Mouse (Mus musculus) thymus, postnatal 0 days (tissue): ENCODE results near the gene Nr5a1. TPM values are rescaled to one million over a fixed set of nuclear protein-coding genes. Genes with fewer than 3 reads are reported as not detected.

Experiments
- DNase-seq: peaks from one replicate; pipeline ENCODE4 v3.0.0-alpha.2; 2015; ENCODE audit warnings: low spot score
- polyA plus RNA-seq: library from polyadenylated mRNA; unstranded; fragments of >200 nt; fragmentation: Nextera tagmentation; extraction: Ambion mirVana; gene quantifications from 2 replicates; pipeline ENCODE4 v1.2.1, GENCODE M21; 2015

The Nr5a1 gene
- polyA plus RNA-seq, 1 experiment from 2014 or later, result 0.04 TPM

DNA sequence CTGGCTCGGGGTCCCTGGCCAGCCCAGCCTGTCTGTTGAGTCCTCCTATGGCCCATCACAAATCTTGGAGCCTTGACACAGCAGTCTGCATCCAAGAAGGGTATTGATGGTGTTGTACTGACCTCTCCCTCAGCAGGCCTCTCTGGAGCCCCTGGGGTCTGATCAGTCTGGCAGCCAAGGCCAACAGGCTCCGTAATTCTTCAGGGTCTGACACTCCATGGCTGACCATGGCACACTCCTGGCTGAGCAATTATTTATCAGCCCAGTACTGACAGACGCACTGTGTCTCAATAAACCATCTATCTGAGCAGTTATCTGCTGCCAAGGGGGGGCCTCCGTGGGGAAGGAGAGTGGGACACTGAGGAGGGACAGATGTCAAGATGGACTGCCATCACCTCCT, 9.3 kb downstream of the Nr5a1 start:
- no peak for DNase-seq

- DNase-seq, result no peak
Measured at GRCm38 (mm10) chr2:38704336-38704735, 10.0 kb downstream of the Nr5a1 start.

GRCm38 (mm10) chr2:38700177-38700576, 14.2 kb downstream of the Nr5a1 start:
- DNase-seq, result no peak

DNA sequence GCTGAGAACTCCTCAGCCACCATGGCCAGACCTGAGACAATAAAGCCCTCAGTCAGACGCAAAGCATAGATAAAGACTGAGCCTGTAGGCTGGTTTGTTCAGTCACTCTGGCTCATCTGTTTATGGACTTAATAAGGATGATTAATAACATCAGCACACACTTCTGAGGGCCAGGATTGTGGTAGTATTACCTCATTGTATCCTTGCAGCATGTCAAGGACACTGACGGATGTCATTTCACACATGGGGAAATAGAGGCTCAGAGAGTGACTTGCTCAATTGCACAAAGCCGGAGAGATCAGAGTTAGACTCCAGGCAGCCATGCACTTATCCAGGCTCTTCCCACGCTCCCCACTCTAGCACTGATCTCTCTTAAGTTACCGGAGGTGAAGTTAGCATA, 15.7 kb downstream of the Nr5a1 start:
- no peak for DNase-seq

GRCm38 (mm10) chr2:38697128-38698120, 16.9 kb downstream of the Nr5a1 start:
- DNase-seq, result no peak

- DNase-seq, result no peak
Measured at GRCm38 (mm10) chr2:38695770-38696169, 18.6 kb downstream of the Nr5a1 start.

DNA sequence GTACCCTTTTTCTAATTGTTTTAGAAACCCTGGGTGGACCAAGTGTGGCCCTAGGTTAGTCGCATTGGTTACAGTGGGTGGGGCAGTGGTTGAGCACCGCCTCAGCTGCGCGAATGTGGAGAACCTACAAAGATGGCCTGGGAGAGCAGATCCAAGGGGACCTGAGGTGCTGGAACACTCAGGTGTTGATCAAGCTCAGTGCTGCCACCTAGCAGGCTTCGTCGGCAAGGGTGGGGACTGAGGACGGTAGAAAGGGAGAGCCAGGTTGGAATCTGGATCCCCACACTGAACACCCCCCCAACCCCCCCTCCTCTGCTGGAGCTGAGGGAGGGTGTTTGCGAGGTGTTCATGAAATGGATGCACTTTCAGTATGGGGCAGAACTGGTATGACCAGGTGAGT, 22.8 kb downstream of the Nr5a1 start:
- peak; percentile 54 for DNase-seq

DNA sequence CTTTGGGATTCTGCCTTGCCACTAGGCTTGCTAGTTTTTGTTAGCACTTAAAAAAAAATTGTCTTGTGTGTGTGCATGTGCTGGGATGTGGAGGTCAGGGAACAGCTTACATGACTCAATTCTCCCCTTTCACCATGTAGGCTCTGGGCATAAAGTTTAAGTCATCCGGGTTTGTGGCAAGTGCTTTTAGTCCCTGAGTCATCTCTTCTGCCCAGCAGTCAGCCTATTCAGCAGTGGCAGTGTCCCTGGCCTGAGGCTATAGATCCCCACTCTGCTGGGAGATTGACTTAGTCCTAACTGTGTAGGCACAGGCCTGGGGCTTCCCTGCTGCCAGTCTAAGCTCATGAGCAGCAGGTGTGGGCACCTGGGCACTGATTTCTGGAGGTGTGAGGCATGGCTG, 24.5 kb downstream of the Nr5a1 start:
- DNase-seq, result no peak

DNA sequence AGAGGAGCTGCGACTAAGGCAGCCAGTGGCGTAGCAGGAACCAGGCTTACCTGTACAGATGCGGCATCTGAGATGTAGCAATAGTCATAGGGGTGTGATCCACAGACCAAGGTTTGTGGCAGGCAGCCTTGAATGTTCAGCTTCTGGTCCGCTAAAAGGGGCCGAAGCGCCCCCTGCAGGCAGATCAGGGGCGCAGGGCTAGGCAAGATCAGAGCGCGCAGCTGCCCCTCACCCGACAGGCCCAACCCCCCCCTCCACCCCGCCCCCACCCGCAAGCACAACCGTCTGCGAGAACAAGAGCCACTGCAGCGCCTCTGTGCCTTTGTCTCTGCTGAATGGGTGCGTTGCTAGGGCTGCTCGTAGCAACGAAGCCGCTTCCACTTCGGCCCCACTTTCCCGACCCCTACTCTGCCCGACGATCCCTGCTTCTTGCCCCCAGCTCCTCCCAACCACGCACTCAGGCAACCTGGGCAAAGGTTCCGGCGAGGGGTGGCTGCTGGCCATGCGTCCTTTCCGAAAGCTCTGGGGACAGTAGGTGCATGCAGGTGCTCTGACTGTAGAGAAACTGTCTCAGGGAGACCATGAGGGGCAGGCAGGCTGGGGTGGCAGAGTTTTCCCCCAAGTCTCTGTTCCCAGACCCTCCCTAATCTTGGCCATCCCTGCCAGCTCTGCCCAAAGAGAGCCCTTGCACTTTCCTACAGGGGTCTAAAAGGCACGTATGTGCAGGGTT, 25.4 kb downstream of the Nr5a1 start:
- peak; percentile 74 for DNase-seq

GRCm38 (mm10) chr2:38685746-38686145, 28.6 kb downstream of the Nr5a1 start:
- DNase-seq, result no peak

- no peak for DNase-seq
Measured at GRCm38 (mm10) chr2:38683083-38683482, 31.3 kb downstream of the Nr5a1 start.

DNA sequence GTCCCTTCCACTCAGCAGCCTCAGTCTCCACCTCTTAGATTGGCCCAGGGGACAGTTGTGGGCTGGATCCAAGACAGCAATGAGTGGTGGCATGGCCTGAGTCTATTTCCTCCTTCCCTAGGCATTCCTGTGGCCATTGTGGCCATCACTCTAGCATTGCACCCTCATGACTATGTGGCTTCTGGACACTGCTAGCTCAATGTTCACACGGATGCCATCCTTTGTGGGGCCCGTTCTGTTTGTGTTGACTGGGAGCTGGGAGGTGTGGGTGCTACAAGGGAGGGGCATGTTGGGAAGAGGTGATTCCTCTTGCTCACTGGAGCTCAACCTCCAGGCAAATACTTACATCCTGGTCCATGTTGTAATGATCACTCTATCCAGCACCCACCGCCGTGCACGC, 32.1 kb downstream of the Nr5a1 start:
- no peak for DNase-seq

DNA sequence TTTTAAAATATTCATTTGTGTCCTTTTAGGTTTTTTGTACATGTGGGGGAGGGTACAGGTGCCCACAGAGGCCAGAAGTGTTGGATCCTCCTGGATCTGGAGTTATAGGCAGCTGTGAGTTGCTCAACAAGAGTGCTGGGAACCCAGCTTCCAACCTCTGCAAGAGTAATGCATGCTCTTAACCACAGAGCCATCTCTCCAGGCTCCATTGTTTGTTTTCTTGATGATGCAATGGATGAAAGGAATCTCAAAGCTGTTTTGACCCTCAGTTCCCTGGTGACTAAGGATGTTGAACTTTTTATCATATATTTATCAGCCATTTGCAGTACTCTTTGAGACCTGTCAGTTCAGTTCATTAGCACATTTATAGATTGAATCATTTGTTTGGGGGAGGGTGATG, 35.4 kb downstream of the Nr5a1 start:
- no peak for DNase-seq

DNA sequence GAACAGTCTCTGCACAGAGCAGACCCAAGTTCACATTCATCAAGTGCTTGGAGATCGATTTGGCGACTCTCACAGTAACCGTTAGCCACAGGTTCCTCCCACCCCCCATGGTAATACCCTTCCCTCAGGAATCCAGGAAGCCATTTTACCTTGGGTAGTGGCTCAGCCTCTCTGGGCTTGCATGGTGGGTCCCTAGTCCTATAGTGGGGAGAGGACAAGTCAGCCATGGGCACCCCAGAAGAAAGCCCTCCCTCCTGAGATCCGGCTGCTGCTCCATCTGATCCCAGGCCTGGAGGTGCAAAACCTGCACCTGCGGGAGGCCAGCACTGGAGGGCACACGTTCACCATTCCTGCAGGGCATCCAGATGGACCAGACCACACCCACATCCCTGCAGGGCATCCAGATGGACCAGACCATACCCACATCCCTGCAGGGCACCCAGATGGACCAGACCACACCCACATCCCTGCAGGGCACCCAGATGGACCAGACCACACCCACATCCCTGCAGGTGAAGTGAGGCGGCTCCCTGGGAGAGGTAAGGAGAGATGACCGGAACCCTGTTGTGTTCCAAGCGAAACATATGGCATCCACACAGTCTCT, 38.9 kb downstream of the Nr5a1 start:
- DNase-seq, result no peak

- no peak for DNase-seq
Measured at GRCm38 (mm10) chr2:38672496-38672895, 41.8 kb downstream of the Nr5a1 start.

DNA sequence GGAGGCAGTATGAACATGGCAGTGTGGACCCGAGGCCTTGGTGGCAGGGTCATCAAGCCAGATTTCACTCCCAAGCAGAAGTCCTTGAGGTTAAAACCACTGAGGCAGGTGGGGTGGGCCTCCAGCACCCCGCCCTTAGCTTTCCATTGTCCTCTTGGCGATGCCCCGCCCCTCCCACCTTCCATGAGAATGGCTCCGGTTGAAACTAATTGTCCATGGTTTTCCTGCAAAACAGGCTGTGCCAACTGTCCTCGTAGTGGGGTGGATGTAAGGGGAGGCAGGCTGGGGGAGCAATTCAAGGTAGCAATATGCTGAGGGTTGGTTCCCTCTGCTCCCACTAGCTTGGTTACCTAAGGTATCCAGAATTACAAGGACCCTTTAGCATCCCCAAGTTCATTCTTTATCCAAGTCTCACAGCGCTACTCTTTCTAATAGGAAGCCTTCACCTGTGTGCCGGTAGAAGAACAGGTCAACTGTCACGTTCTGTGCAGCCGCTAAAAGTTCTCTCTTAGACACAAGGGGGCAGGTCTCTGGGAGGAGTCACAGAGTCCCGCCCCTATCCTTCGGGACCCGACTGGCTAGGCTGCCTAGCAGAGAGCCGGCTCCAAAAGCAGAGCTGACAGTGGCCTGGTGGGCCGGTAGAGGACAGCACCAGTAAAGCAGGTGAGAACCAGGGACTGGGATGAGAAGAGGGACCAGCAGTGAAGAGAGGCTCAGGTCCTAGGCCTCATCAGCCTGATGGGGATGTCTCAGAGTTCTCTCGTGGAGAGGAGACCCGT, 45.4 kb downstream of the Nr5a1 start:
- DNase-seq, result peak; percentile 22

- peak; percentile 36 for DNase-seq
Measured at GRCm38 (mm10) chr2:38661398-38661797, 52.9 kb downstream of the Nr5a1 start.

- DNase-seq, result peak; percentile 17
Measured at GRCm38 (mm10) chr2:38658338-38658836, 56.0 kb downstream of the Nr5a1 start.

DNA sequence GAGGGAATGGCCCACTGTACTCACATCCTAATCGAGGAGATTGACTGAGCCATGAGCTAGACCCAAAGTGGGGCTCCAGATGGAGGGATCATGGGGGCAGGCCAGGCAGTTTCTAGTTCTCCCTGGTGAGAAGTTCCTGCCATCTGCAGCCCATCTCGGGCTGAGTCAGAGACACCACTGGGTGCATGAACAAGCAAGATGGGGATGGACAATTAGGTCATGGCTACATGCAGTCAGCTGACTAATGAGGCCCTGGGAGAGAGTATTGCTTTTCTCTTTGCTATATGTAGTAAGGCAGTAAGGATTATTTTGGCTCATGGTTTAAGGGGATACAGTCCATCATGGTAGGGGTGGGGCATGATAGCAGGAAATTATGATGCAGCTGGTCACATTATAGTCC, 60.6 kb downstream of the Nr5a1 start:
- DNase-seq, result no peak

DNA sequence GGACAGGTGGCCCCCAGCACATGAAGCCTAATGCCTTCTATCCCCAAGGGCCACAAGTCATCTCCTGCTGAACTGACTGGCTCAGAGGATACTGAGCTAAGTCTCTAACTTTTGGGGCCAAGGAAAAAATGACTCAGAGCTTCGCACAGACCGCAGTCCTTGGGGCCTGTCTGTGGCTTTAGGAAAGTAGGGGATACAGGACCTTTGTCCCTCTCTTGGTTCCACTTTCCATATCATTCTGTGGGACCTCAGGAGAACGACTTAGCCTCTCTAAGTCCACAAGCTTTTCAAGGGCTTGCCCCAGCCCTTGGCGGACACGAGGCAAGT, 61.1 kb downstream of the Nr5a1 start:
- no peak for DNase-seq
